Mouse (Mus musculus) limb, embryonic 10.5 days (tissue): ENCODE measurements around the gene Gm26566. TPM values are rescaled to one million over a fixed set of nuclear protein-coding genes. Genes with fewer than 3 reads are reported as not detected.
A peak's percentile ranks its signal among the peaks of the same experiment; 100 is the strongest.

Source experiments
- DNase-seq: peaks from one replicate; pipeline ENCODE4 v3.0.0-alpha.2; 2017; ENCODE audit warnings: low spot score
- H3K27ac ChIP-seq: fragments of 300-500 bp; sonication (generic); 2 replicates; pipeline ENCODE4 v1.5.1; 2016; ENCODE audit warnings: mild to moderate bottlenecking
- H3K27me3 ChIP-seq: fragments of 300-500 bp; sonication (generic); 2 replicates; pipeline ENCODE4 v1.6.1; 2016; ENCODE audit warnings: low read depth, mild to moderate bottlenecking; ENCODE audit not compliant: poor library complexity, severe bottlenecking
- H3K36me3 ChIP-seq: fragments of 300-500 bp; sonication (generic); 2 replicates; pipeline ENCODE4 v1.6.1; 2016; ENCODE audit warnings: mild to moderate bottlenecking, moderate library complexity
- H3K4me1 ChIP-seq: fragments of 300-500 bp; sonication (generic); 2 replicates; pipeline ENCODE4 v1.6.1; 2016
- H3K4me3 ChIP-seq: fragments of 300-500 bp; sonication (generic); 2 replicates; pipeline ENCODE4 v1.5.1; 2016; ENCODE audit warnings: mild to moderate bottlenecking, moderate library complexity
- H3K9me3 ChIP-seq: fragments of 300-500 bp; sonication (generic); replicated peaks from 2 replicates; pipeline ENCODE4 v1.6.1; 2016; ENCODE audit warnings: mild to moderate bottlenecking
- WGBS: fragments of 180-500 bp; shearing (Covaris S2); methylation state at CpG from one replicate; pipeline ENCODE4 v1.1.7; 2016; 5-methylcytosine and 5-hydroxymethylcytosine counted together
- polyA plus RNA-seq: library from polyadenylated mRNA; unstranded; fragments of >200 nt; fragmentation: Nextera tagmentation; extraction: Ambion mirVana; gene quantifications from 2 replicates; pipeline ENCODE4 v1.2.1, GENCODE M21; 2016

Gm26566 gene
- polyA plus RNA-seq, result 1.1 and 1.5 TPM in 2 replicates

- H3K27ac ChIP-seq, result peak within 1 kb of the TSS; percentile 98
- WGBS, result under 1% methylated on average over 82 of the region's 82 CpGs
- no peaks in the 10 kb centered on the region for H3K27me3 ChIP-seq
- H3K4me1 ChIP-seq, result peaks cover 33% of the 10 kb centered on the region
- peaks cover 38% of the 10 kb centered on the region for H3K36me3 ChIP-seq
- peak within 1 kb of the TSS; percentile 75 for H3K4me3 ChIP-seq
- DNase-seq, result peak; percentile 98
- H3K9me3 ChIP-seq, result no peaks in the 10 kb centered on the region
Measured at GRCm38 (mm10) chr4:88721791-88722721, at the start of gene Gm26566, which contains the start of gene Klhl9. Gene Gm26566, plus strand, starts transcription at chr4:88721805. Gene Klhl9, minus strand, starts transcription at chr4:88722465.

- WGBS, result 90% methylated on average over 1 of the region's 1 CpGs
- no peak for DNase-seq
- Histone ChIP-seq H3K27me3 (no peaks in the 10 kb centered on the region), H3K27ac (no peak within 1 kb of the TSS), H3K4me3 (no peak within 1 kb of the TSS), H3K9me3 (no peaks in the 10 kb centered on the region), H3K36me3 (no peaks in the 10 kb centered on the region), H3K4me1 (no peaks in the 10 kb centered on the region)
Measured at GRCm38 (mm10) chr4:88676824-88677223, 44.8 kb upstream of the Gm26566 start, which contains the start of gene Ifna16. Gene Ifna16, minus strand, starts transcription at chr4:88676924.

GRCm38 (mm10) chr4:88680362-88680761 is 41.2 kb upstream of the Gm26566 start:
- H3K9me3 ChIP-seq, result no peaks in the 10 kb centered on the region
- H3K36me3 ChIP-seq, result no peaks in the 10 kb centered on the region
- H3K27me3 ChIP-seq, result no peaks in the 10 kb centered on the region
- H3K4me3 ChIP-seq, result no peak overlapping the region
- no peak overlapping the region for H3K27ac ChIP-seq
- no peak for DNase-seq
- 59% methylated on average over 8 of the region's 8 CpGs for WGBS
- no peaks in the 10 kb centered on the region for H3K4me1 ChIP-seq

- H3K36me3 ChIP-seq, result no peaks in the 10 kb centered on the region
- no peaks in the 10 kb centered on the region for H3K4me1 ChIP-seq
- DNase-seq, result no peak
- no peaks in the 10 kb centered on the region for H3K27me3 ChIP-seq
- 83% methylated on average over 3 of the region's 3 CpGs for WGBS
- H3K27ac ChIP-seq, result no peak overlapping the region
- H3K9me3 ChIP-seq, result no peaks in the 10 kb centered on the region
- H3K4me3 ChIP-seq, result no peak overlapping the region
Measured at GRCm38 (mm10) chr4:88681353-88681752, 40.3 kb upstream of the Gm26566 start.

- Histone ChIP-seq H3K9me3 (no peaks in the 10 kb centered on the region), H3K4me1 (no peaks in the 10 kb centered on the region), H3K36me3 (no peaks in the 10 kb centered on the region), H3K27ac (no peak within 1 kb of the TSS), H3K4me3 (no peak within 1 kb of the TSS), H3K27me3 (no peaks in the 10 kb centered on the region)
- WGBS, result 86% methylated on average over 1 of the region's 1 CpGs
- no peak for DNase-seq
Measured at GRCm38 (mm10) chr4:88683812-88684211, 37.8 kb upstream of the Gm26566 start, which contains the start of gene Ifna2. Gene Ifna2, minus strand, starts transcription at chr4:88683912.

- 70% methylated on average over 2 of the region's 2 CpGs for WGBS
- H3K27ac ChIP-seq, result no peak within 1 kb of the TSS
Measured at GRCm38 (mm10) chr4:88691259-88691658, 30.3 kb upstream of the Gm26566 start, which contains the start of gene Ifnab. Gene Ifnab, minus strand, starts transcription at chr4:88691359.

GRCm38 (mm10) chr4:88692537-88692936 is 29.1 kb upstream of the Gm26566 start:
- H3K27ac ChIP-seq, result no peak overlapping the region
- H3K27me3 ChIP-seq, result no peaks in the 10 kb centered on the region
- DNase-seq, result no peak
- H3K4me3 ChIP-seq, result no peak overlapping the region
- H3K4me1 ChIP-seq, result no peaks in the 10 kb centered on the region
- H3K36me3 ChIP-seq, result no peaks in the 10 kb centered on the region
- no peaks in the 10 kb centered on the region for H3K9me3 ChIP-seq
- WGBS, result 95% methylated on average over 1 of the region's 1 CpGs

More at GRCm38 (mm10) chr4:88691259-88691658, 30.3 kb upstream of the Gm26566 start, which contains the start of gene Ifnab:
- no peak for DNase-seq
- no peaks in the 10 kb centered on the region for H3K4me1 ChIP-seq
- no peaks in the 10 kb centered on the region for H3K36me3 ChIP-seq
- H3K27me3 ChIP-seq, result no peaks in the 10 kb centered on the region
- no peaks in the 10 kb centered on the region for H3K9me3 ChIP-seq
- H3K4me3 ChIP-seq, result no peak within 1 kb of the TSS

GRCm38 (mm10) chr4:88693392-88693791 is 28.2 kb upstream of the Gm26566 start:
- no peaks in the 10 kb centered on the region for H3K4me1 ChIP-seq
- H3K4me3 ChIP-seq, result no peak overlapping the region
- no peak overlapping the region for H3K27ac ChIP-seq
- no peaks in the 10 kb centered on the region for H3K9me3 ChIP-seq
- H3K36me3 ChIP-seq, result no peaks in the 10 kb centered on the region
- no peak for DNase-seq
- 89% methylated on average over 2 of the region's 2 CpGs for WGBS
- no peaks in the 10 kb centered on the region for H3K27me3 ChIP-seq

GRCm38 (mm10) chr4:88696237-88696884 is 25.2 kb upstream of the Gm26566 start:
- WGBS, result 23% methylated on average over 3 of the region's 3 CpGs
- Histone ChIP-seq H3K4me1 (peaks cover 3% of the 10 kb centered on the region), H3K9me3 (no peaks in the 10 kb centered on the region)

GRCm38 (mm10) chr4:88697108-88697507 is 24.5 kb upstream of the Gm26566 start:
- H3K9me3 ChIP-seq, result no peaks in the 10 kb centered on the region
- H3K27ac ChIP-seq, result no peak overlapping the region
- peaks cover 3% of the 10 kb centered on the region for H3K4me1 ChIP-seq
- H3K27me3 ChIP-seq, result no peaks in the 10 kb centered on the region
- H3K36me3 ChIP-seq, result no peaks in the 10 kb centered on the region
- no peak for DNase-seq
- WGBS, result 59% methylated on average over 6 of the region's 6 CpGs
- no peak overlapping the region for H3K4me3 ChIP-seq

More at GRCm38 (mm10) chr4:88696237-88696884, 25.2 kb upstream of the Gm26566 start:
- peak; percentile 86 for DNase-seq
- Histone ChIP-seq H3K27me3 (no peaks in the 10 kb centered on the region), H3K36me3 (no peaks in the 10 kb centered on the region), H3K4me3 (no peak overlapping the region), H3K27ac (no peak overlapping the region)

GRCm38 (mm10) chr4:88697753-88698152 is 23.9 kb upstream of the Gm26566 start:
- no peaks in the 10 kb centered on the region for H3K36me3 ChIP-seq
- no peaks in the 10 kb centered on the region for H3K27me3 ChIP-seq
- 85% methylated on average over 4 of the region's 4 CpGs for WGBS
- no peak for DNase-seq
- no peak overlapping the region for H3K27ac ChIP-seq
- no peak overlapping the region for H3K4me3 ChIP-seq
- H3K9me3 ChIP-seq, result no peaks in the 10 kb centered on the region
- peaks cover 3% of the 10 kb centered on the region for H3K4me1 ChIP-seq

GRCm38 (mm10) chr4:88698781-88699180 is 22.8 kb upstream of the Gm26566 start:
- H3K4me3 ChIP-seq, result no peak overlapping the region
- no peak for DNase-seq
- no peaks in the 10 kb centered on the region for H3K27me3 ChIP-seq
- H3K27ac ChIP-seq, result no peak overlapping the region
- no peaks in the 10 kb centered on the region for H3K36me3 ChIP-seq
- peaks cover 3% of the 10 kb centered on the region for H3K4me1 ChIP-seq
- H3K9me3 ChIP-seq, result no peaks in the 10 kb centered on the region
- WGBS, result 86% methylated on average over 5 of the region's 5 CpGs

- no peak overlapping the region for H3K4me3 ChIP-seq
- WGBS, result 87% methylated on average over 1 of the region's 1 CpGs
Measured at GRCm38 (mm10) chr4:88699301-88699700, 22.3 kb upstream of the Gm26566 start.

More at GRCm38 (mm10) chr4:88699301-88699700, 22.3 kb upstream of the Gm26566 start:
- no peaks in the 10 kb centered on the region for H3K36me3 ChIP-seq
- no peak overlapping the region for H3K27ac ChIP-seq
- peaks cover 3% of the 10 kb centered on the region for H3K4me1 ChIP-seq
- no peak for DNase-seq
- no peaks in the 10 kb centered on the region for H3K9me3 ChIP-seq
- no peaks in the 10 kb centered on the region for H3K27me3 ChIP-seq
